23 mouse cellular contexts compared by ENCODE assay signal in the genomic region with DNA sequence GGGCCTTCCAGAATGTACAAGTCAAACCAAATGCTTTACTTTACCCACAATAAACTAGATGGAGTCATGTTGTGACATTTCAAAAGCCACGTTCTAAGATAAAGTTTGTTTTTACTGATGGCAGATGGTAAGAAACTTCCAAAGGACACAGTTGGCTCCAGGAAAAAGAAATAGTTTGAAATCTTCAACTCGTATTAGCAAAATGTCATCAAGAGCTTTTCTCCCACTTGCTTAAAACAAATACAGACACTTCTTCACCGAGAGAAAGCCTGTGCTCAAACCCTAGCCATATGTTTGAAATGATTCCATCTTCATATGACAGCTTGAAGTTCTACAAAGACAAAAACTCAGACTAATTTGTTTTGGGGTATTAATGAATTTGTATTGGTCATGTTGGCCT.
"Had no signal": no experiment of that assay in that cellular context is flagged by ENCODE, and none has a peak within 500 bp of the region (broad histone marks: within the 10 kb centered on the region; RNA-seq: fewer than 3 reads in every experiment).

No protein-coding gene starts in this region.

- DNase-seq: kidney, adult 11 months; kidney, adult 8-10 months; kidney, postnatal 10 days; kidney, postnatal 36 days; liver; lung, adult 18-20 months; right cerebral cortex, adult 18-20 months; right cerebral cortex, postnatal 14 days; right cerebral cortex, postnatal 4 days; thymus, adult 18-20 months; thymus, postnatal 36 days had no signal

- H3K4me3 ChIP-seq: intestine, embryonic 15.5 days; kidney, embryonic 15.5 days; limb, embryonic 10.5 days; limb, embryonic 13.5 days; liver, embryonic 12.5 days; liver, embryonic 15.5 days; midbrain, embryonic 12.5 days; midbrain, embryonic 15.5 days; neural tube, embryonic 12.5 days; neural tube, embryonic 15.5 days; stomach, embryonic 15.5 days had no signal

- ATAC-seq: intestine, embryonic 15.5 days; liver, embryonic 12.5 days; midbrain, embryonic 15.5 days had no signal

- H3K27ac ChIP-seq: intestine, embryonic 15.5 days; kidney, embryonic 15.5 days; limb, embryonic 10.5 days; limb, embryonic 13.5 days; liver, embryonic 12.5 days; liver, embryonic 15.5 days; macrophage; midbrain, embryonic 12.5 days; midbrain, embryonic 15.5 days; neural tube, embryonic 12.5 days; neural tube, embryonic 15.5 days; stomach, embryonic 15.5 days had no signal

- H3K9ac ChIP-seq: intestine, embryonic 15.5 days; kidney, embryonic 15.5 days; limb, embryonic 13.5 days; liver, embryonic 12.5 days; liver, embryonic 15.5 days; midbrain, embryonic 12.5 days; midbrain, embryonic 15.5 days; neural tube, embryonic 12.5 days; neural tube, embryonic 15.5 days; stomach, embryonic 15.5 days had no signal

- H3K36me3 ChIP-seq: intestine, embryonic 15.5 days; kidney, embryonic 15.5 days; limb, embryonic 10.5 days; limb, embryonic 13.5 days; liver, embryonic 12.5 days; liver, embryonic 15.5 days; midbrain, embryonic 12.5 days; midbrain, embryonic 15.5 days; neural tube, embryonic 12.5 days; neural tube, embryonic 15.5 days; stomach, embryonic 15.5 days had no signal

- H3K9me3 ChIP-seq: intestine, embryonic 15.5 days; kidney, embryonic 15.5 days; limb, embryonic 10.5 days; limb, embryonic 13.5 days; liver, embryonic 12.5 days; liver, embryonic 15.5 days; midbrain, embryonic 12.5 days; midbrain, embryonic 15.5 days; neural tube, embryonic 12.5 days; neural tube, embryonic 15.5 days; stomach, embryonic 15.5 days had no signal

- H3K4me2 ChIP-seq: intestine, embryonic 15.5 days; kidney, embryonic 15.5 days; limb, embryonic 13.5 days; liver, embryonic 12.5 days; liver, embryonic 15.5 days; midbrain, embryonic 12.5 days; midbrain, embryonic 15.5 days; neural tube, embryonic 12.5 days; neural tube, embryonic 15.5 days; stomach, embryonic 15.5 days had no signal

- H3K4me1 ChIP-seq: intestine, embryonic 15.5 days; kidney, embryonic 15.5 days; limb, embryonic 10.5 days; limb, embryonic 13.5 days; liver, embryonic 12.5 days; liver, embryonic 15.5 days; midbrain, embryonic 12.5 days; midbrain, embryonic 15.5 days; neural tube, embryonic 12.5 days; stomach, embryonic 15.5 days had no signal

- H3K27me3 ChIP-seq: intestine, embryonic 15.5 days; kidney, embryonic 15.5 days; liver, embryonic 12.5 days; liver, embryonic 15.5 days; midbrain, embryonic 15.5 days; neural tube, embryonic 12.5 days; neural tube, embryonic 15.5 days; stomach, embryonic 15.5 days had no signal
